ENCODE assay signal across 11 mouse cellular contexts in the genomic region with DNA sequence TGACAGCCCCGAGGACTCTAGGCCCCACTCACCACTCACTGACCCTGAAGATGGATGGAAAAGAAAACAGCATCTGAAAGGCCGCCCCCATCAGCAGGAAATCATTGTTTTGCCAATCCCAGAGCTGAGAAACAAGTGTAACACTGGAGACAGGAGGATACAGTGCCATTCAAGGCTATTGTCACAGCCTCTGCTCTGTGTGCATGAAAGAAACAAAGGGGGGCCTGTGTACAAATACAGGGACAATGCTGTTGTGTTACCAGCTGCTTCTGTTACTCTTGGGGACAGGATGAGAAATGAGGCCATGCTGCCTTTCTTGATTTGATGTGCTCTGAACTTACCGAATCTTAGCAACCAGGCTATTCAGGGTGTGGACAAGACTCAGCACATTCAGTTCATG. TPM values are rescaled to one million over a fixed set of nuclear protein-coding genes. Genes with fewer than 3 reads are reported as not detected.
DNase-seq lines count a peak whose midpoint lies in the region; ATAC-seq lines count a peak whose summit lies in the region.
"Had no signal": no experiment of that assay in that cellular context is flagged by ENCODE, and none has a peak within 500 bp of the region (broad histone marks: within the 10 kb centered on the region; RNA-seq: fewer than 3 reads in every experiment).

A gene (minus strand): TSS at position 30 of the 400 bp plus-strand sequence.

- H3K27me3 ChIP-seq in heart, embryonic 12.5 days (replicated peaks), result peaks cover 7% of the 10 kb centered on the region; the same call in 1 of the 2 replicates
- no peaks in the 10 kb centered on the region; the same call in 1 of the 2 replicates for H3K27me3 ChIP-seq in lung, embryonic 15.5 days
- no peaks in the 10 kb centered on the region for H3K27me3 ChIP-seq in limb, embryonic 10.5 days (ENCODE audit: low read depth, poor library complexity, severe bottlenecking)

- peaks cover 17% of the 10 kb centered on the region for H3K4me1 ChIP-seq in heart, embryonic 12.5 days (replicated peaks)
- peaks cover 18% of the 10 kb centered on the region for H3K4me1 ChIP-seq in lung, embryonic 15.5 days
- peaks cover 9% of the 10 kb centered on the region for H3K4me1 ChIP-seq in limb, embryonic 10.5 days

- H3K27ac ChIP-seq in heart, embryonic 12.5 days (ENCODE audit: poor library complexity, severe bottlenecking), result no peak within 1 kb of the TSS
- H3K27ac ChIP-seq in lung, embryonic 15.5 days, result no peak within 1 kb of the TSS; the same call in 1 of the 2 replicates
- no peak within 1 kb of the TSS for H3K27ac ChIP-seq in limb, embryonic 10.5 days
- H3K27ac ChIP-seq: heart, embryonic 13.5 days had no signal

- no peak within 1 kb of the TSS for H3K4me2 ChIP-seq in heart, embryonic 12.5 days
- no peak within 1 kb of the TSS for H3K4me2 ChIP-seq in lung, embryonic 15.5 days
- H3K4me2 ChIP-seq: heart, embryonic 13.5 days had no signal

- no peak for ATAC-seq in heart, embryonic 12.5 days (ENCODE audit: insufficient number of reproducible peaks, low FRiP score)
- no peak for ATAC-seq in lung, embryonic 15.5 days (ENCODE audit: borderline replicate concordance, extremely low read depth, low FRiP score, low TSS enrichment)
- ATAC-seq: forebrain, postnatal 0 days had no signal

- no peaks in the 10 kb centered on the region for H3K36me3 ChIP-seq in heart, embryonic 12.5 days
- no peaks in the 10 kb centered on the region for H3K36me3 ChIP-seq in lung, embryonic 15.5 days
- H3K36me3 ChIP-seq in limb, embryonic 10.5 days, result no peaks in the 10 kb centered on the region
- H3K36me3 ChIP-seq: heart, embryonic 13.5 days had no signal

- H3K4me3 ChIP-seq in heart, embryonic 12.5 days, result no peak within 1 kb of the TSS
- H3K4me3 ChIP-seq in lung, embryonic 15.5 days, result no peak within 1 kb of the TSS
- H3K4me3 ChIP-seq in limb, embryonic 10.5 days, result no peak within 1 kb of the TSS
- H3K4me3 ChIP-seq: heart, embryonic 13.5 days had no signal

- DNase-seq in heart, postnatal 14 days, result no peak
- no peak for DNase-seq in lung, postnatal 4 days
- peak; percentile 66 for DNase-seq in embryo, embryonic 10.5 days (ENCODE audit: low spot score)
- no peak for DNase-seq in limb, embryonic 10.5 days (ENCODE audit: low spot score)
- DNase-seq in cerebellum, adult 11 months, result no peak
- DNase-seq in urinary bladder, adult 18-20 months (ENCODE audit: low spot score in 2 of 2), result no peak
- DNase-seq: forebrain, postnatal 0 days; kidney, postnatal 10 days had no signal

- intact Hi-C loops in heart, postnatal 14 days (cut with DNase I), result no loop called here

- H3K9ac ChIP-seq in heart, embryonic 12.5 days, result no peak within 1 kb of the TSS
- no peak within 1 kb of the TSS for H3K9ac ChIP-seq in lung, embryonic 15.5 days
- H3K9ac ChIP-seq: forebrain, postnatal 0 days; heart, embryonic 13.5 days had no signal

- H3K9me3 ChIP-seq in heart, embryonic 12.5 days (replicated peaks), result no peaks in the 10 kb centered on the region
- H3K9me3 ChIP-seq in lung, embryonic 15.5 days, result no peaks in the 10 kb centered on the region
- no peaks in the 10 kb centered on the region for H3K9me3 ChIP-seq in limb, embryonic 10.5 days (replicated peaks)
- H3K9me3 ChIP-seq: heart, embryonic 13.5 days had no signal

- 44% methylated on average over 3 of the region's 3 CpGs for WGBS in heart, embryonic 12.5 days
- WGBS in lung, embryonic 15.5 days, result 35% methylated on average over 3 of the region's 3 CpGs
- 54% methylated on average over 3 of the region's 3 CpGs for WGBS in limb, embryonic 10.5 days

RNA-seq across cellular contexts. Expression of the gene that starts here (rescaled TPM):
- polyA plus RNA-seq in heart, embryonic 12.5 days (2016; fragmentation: Nextera tagmentation; extraction: Ambion mirVana), result 10.0 and 10.3 TPM in 2 replicates
- total RNA-seq in heart, postnatal 14 days (2021), result 1 to 10 TPM; 2.9 to 3.8 TPM
- polyA plus RNA-seq in lung, embryonic 15.5 days (2015; fragmentation: Nextera tagmentation; extraction: Ambion mirVana), result 40.5 and 41.7 TPM in 2 replicates
- polyA plus RNA-seq in limb, embryonic 10.5 days (2016; fragmentation: Nextera tagmentation; extraction: Ambion mirVana), result 19.5 and 22.4 TPM in 2 replicates
